Mouse (Mus musculus) heart, embryonic 13.5 days (tissue): ENCODE data around the gene Olfr373. TPM values are rescaled to one million over a fixed set of nuclear protein-coding genes. Genes with fewer than 3 reads are reported as not detected.
A peak's percentile ranks its signal among the peaks of the same experiment; 100 is the strongest.
"Not testable (repeated sequence)": the region's sequence is repeated elsewhere in the genome, so short reads cannot be mapped to it uniquely, and the experiment has no call there.

Source experiments
- ATAC-seq: fragments of 200-750 bp; cut with Nextera tagmentation; 2 replicates; pipeline ENCODE4 v1.8.0; 2017; ENCODE audit warnings: moderate TSS enrichment; ENCODE audit not compliant: insufficient number of reproducible peaks, low FRiP score, low TSS enrichment; ENCODE audit errors: extremely low read depth
- H3K27ac ChIP-seq: fragments of 300-500 bp; sonication (generic); replicated peaks from 2 replicates; pipeline ENCODE4 v1.5.1; 2015; ENCODE audit warnings: moderate library complexity, mild to moderate bottlenecking, inconsistent platforms
- H3K27me3 ChIP-seq: fragments of 300-500 bp; sonication (generic); replicated peaks from 2 replicates; pipeline ENCODE4 v1.6.1; 2015; ENCODE audit warnings: mild to moderate bottlenecking, inconsistent platforms
- H3K36me3 ChIP-seq: fragments of 300-500 bp; sonication (generic); 2 replicates; pipeline ENCODE4 v1.6.1; 2015; ENCODE audit warnings: mild to moderate bottlenecking, inconsistent platforms
- H3K4me1 ChIP-seq: fragments of 300-500 bp; sonication (generic); 2 replicates; pipeline ENCODE4 v1.6.1; 2015; ENCODE audit warnings: inconsistent platforms
- H3K4me2 ChIP-seq: fragments of 300-500 bp; sonication (generic); 2 replicates; pipeline ENCODE4 v1.6.1; 2015; ENCODE audit warnings: inconsistent platforms, mild to moderate bottlenecking, moderate library complexity
- H3K4me3 ChIP-seq: fragments of 300-500 bp; sonication (generic); 2 replicates; pipeline ENCODE4 v1.5.1; 2015; ENCODE audit warnings: moderate library complexity, mild to moderate bottlenecking, inconsistent platforms
- H3K9ac ChIP-seq: fragments of 300-500 bp; sonication (generic); 2 replicates; pipeline ENCODE4 v1.6.1; 2015; ENCODE audit warnings: inconsistent platforms, mild to moderate bottlenecking, moderate library complexity
- H3K9me3 ChIP-seq: fragments of 300-500 bp; sonication (generic); 2 replicates; pipeline ENCODE4 v1.6.1; 2016; ENCODE audit warnings: inconsistent platforms
- whole genome bisulfite sequencing: fragments of 180-500 bp; shearing (Covaris S2); methylation state at CpG from one replicate; pipeline ENCODE4 v1.1.7; 2015; ENCODE audit warnings: mixed read lengths; 5-methylcytosine and 5-hydroxymethylcytosine counted together
- polyA plus RNA-seq: library from polyadenylated mRNA; unstranded; fragments of >200 nt; fragmentation: Nextera tagmentation; extraction: Ambion mirVana; gene quantifications from 2 replicates; pipeline ENCODE4 v1.2.1, GENCODE M21; 2015

Olfr373 gene
- polyA plus RNA-seq, 1 experiment from 2014 or later, result not detected

- Histone ChIP-seq H3K27ac (no peak overlapping the region), H3K4me3 (no peak overlapping the region), H3K36me3 (no peaks in the 10 kb centered on the region), H3K4me1 (no peaks in the 10 kb centered on the region), H3K27me3 (no peaks in the 10 kb centered on the region), H3K4me2 (no peak overlapping the region), H3K9me3 (no peaks in the 10 kb centered on the region), H3K9ac (no peak overlapping the region)
- 68% methylated on average over 6 of the region's 6 CpGs for WGBS
- ATAC-seq, result no peak
Observed at GRCm38 (mm10) chr8:72110876-72111275, 27.9 kb downstream of the Olfr373 start.

- H3K36me3 ChIP-seq, result no peaks in the 10 kb centered on the region
- no peak overlapping the region for H3K4me3 ChIP-seq
- H3K4me2 ChIP-seq, result no peak overlapping the region
- no peak for ATAC-seq
- 68% methylated on average over 3 of the region's 3 CpGs for WGBS
- H3K27ac ChIP-seq, result no peak overlapping the region
- no peaks in the 10 kb centered on the region for H3K9me3 ChIP-seq
- H3K27me3 ChIP-seq, result no peaks in the 10 kb centered on the region
- H3K4me1 ChIP-seq, result no peaks in the 10 kb centered on the region
- no peak overlapping the region for H3K9ac ChIP-seq
Observed at GRCm38 (mm10) chr8:72112486-72112885, 29.5 kb downstream of the Olfr373 start.

DNA sequence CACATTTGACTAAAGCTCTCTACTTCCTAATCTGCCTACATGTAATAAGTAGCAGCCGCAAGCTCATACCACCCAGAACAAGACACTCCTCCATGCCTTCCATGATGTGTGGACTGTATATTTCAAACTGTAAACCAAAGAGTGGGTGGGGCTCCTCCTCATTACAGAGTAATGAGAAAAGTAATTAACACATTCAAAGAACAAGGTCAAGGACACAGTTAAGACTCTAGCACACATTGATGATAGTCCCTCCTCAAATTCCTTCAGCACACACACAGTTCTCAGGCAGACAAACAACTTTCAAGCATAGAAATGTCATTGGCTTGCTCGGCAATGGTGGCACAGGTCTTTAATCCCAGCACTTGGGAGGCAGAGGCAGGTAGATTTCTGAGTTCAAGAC is 32.2 kb downstream of the Olfr373 start:
- no peak overlapping the region for H3K4me2 ChIP-seq
- ATAC-seq, result no peak
- H3K4me1 ChIP-seq, result no peaks in the 10 kb centered on the region
- H3K4me3 ChIP-seq, result no peak overlapping the region
- no peaks in the 10 kb centered on the region for H3K27me3 ChIP-seq
- H3K9me3 ChIP-seq, result no peaks in the 10 kb centered on the region
- no peak overlapping the region for H3K27ac ChIP-seq
- no peak overlapping the region for H3K9ac ChIP-seq
- 81% methylated on average over 2 of the region's 2 CpGs for WGBS
- no peaks in the 10 kb centered on the region for H3K36me3 ChIP-seq

DNA sequence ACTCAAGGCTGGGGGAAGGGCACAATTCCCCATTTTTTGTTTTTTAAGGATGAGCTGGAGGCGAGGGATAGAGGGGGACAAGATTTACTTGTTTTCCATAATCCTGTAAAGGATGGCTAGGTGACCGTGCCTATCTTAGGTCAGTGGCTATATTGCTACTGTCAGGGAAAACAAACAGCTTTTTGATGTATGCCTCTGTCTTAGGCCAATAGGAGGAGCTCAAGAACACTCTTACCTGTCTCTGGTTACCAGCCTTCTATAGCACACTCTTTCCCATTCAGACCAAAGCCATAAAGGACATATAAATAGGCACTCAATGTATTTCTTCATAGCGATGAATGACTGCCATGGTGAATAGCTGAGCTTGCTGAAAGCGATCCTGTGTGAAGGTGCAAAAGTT is 35.6 kb downstream of the Olfr373 start:
- 43% methylated on average over 4 of the region's 4 CpGs for WGBS
- Histone ChIP-seq H3K9ac (no peak overlapping the region), H3K4me2 (no peak overlapping the region), H3K4me3 (no peak overlapping the region), H3K9me3 (no peaks in the 10 kb centered on the region), H3K4me1 (no peaks in the 10 kb centered on the region), H3K36me3 (no peaks in the 10 kb centered on the region), H3K27me3 (no peaks in the 10 kb centered on the region), H3K27ac (no peak overlapping the region)
- ATAC-seq, result no peak

DNA sequence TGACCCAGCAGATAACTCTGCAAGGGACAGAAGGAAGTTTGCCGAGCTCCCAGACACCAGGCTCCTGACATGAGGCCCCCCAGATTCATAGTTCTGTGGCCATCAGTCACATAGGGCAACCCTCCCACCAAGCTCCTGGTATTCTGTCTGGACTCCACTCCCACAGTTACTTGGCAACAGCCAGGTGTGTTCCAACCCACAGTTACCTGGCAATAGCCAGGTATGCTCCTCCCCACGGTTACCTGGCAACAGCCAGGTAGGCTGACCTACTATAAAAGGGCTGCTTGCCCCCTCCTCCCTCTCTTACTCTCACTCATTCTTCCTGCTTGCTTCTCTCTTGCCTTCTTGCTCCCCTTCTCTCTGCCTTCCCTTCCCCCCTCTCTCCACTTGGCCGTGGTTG is 38.5 kb downstream of the Olfr373 start:
- H3K36me3 ChIP-seq, H3K27me3 ChIP-seq, H3K4me1 ChIP-seq, H3K9me3 ChIP-seq, H3K4me3 ChIP-seq, H3K4me2 ChIP-seq, H3K9ac ChIP-seq, H3K27ac ChIP-seq, ATAC-seq: not testable (repeated sequence)
- 59% methylated on average over 3 of the region's 3 CpGs for WGBS

DNA sequence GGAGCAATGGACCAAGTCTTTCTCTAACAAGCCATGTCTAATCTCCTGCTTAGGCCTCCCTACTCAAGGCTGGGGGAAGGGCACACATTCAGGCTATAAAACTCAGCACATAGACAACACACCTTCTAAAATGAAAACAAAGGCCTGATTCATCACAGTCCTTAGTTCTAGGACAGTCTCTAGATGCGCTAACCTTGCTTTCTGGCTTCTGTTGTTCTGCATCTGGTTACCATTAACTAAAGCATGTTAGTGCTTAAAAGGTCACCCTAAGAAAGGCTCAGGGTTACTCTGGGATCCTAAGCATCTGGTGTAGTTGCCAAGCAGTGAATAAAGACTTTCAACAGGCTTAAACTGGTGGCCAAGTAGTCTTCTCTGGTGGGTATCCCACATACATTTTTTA is 39.0 kb downstream of the Olfr373 start:
- Histone ChIP-seq H3K4me1 (no peaks in the 10 kb centered on the region), H3K4me2 (no peak overlapping the region), H3K9me3 (0 out of 2 replicates have a peak, but pooled peaks cover 3% of the 10 kb centered on the region), H3K4me3 (no peak overlapping the region), H3K27me3 (no peaks in the 10 kb centered on the region), H3K27ac (no peak overlapping the region), H3K9ac (no peak overlapping the region), H3K36me3 (no peaks in the 10 kb centered on the region)
- ATAC-seq, result no peak
- 77% methylated on average over 1 of the region's 1 CpGs for WGBS

DNA sequence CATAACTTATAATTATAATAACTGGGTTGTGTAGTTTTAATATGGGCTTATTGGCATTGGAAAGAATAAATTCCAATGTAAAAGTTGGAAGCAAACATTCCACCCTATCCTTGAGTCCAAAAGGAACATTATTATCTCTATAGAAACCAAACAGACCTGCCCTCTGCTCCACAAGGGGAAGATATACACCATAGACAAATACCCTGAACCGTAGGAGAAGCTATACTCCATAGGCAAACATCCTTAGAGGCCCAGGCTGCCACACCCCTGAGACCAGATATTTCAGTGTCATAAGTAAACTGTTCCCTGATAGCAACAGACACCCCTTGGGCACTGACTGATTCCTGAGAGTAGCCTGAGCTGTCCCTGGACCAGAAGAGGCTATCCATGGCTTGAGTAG is 44.9 kb downstream of the Olfr373 start:
- ATAC-seq, result no peak
- 0 out of 2 replicates have a peak, but pooled peaks cover 3% of the 10 kb centered on the region for H3K9me3 ChIP-seq
- H3K27ac ChIP-seq, result no peak overlapping the region
- H3K4me3 ChIP-seq, result no peak overlapping the region
- H3K36me3 ChIP-seq, result no peaks in the 10 kb centered on the region
- no peak overlapping the region for H3K4me2 ChIP-seq
- 69% methylated on average over 1 of the region's 1 CpGs for WGBS
- no peak overlapping the region for H3K9ac ChIP-seq
- H3K4me1 ChIP-seq, result peaks cover 11% of the 10 kb centered on the region
- no peaks in the 10 kb centered on the region for H3K27me3 ChIP-seq

DNA sequence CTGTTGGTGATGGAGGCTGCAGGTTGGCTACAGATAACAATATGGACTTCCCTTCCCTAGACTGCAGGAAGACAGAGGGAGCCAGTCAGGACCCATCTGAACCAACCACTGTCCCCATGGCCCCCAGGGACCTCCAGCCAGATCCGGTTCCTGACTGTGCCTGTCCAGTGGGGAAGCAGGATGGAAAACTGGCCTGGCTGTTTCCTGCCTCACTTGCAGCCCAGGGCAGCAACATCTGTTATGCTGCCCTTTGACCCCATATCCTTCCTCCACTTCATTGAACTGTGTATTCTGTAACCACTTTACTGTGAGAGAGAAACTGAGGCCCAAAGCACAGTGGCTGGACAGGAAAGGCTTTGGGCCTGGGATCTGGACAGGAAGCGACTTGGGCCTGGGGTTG is 48.3 kb downstream of the Olfr373 start:
- peaks cover 31% of the 10 kb centered on the region for H3K4me1 ChIP-seq
- no peaks in the 10 kb centered on the region for H3K36me3 ChIP-seq
- H3K27me3 ChIP-seq, result no peaks in the 10 kb centered on the region
- H3K4me3 ChIP-seq, result no peak overlapping the region
- no peak for ATAC-seq
- no peak overlapping the region for H3K4me2 ChIP-seq
- no peak overlapping the region for H3K9ac ChIP-seq
- no peaks in the 10 kb centered on the region for H3K9me3 ChIP-seq
- H3K27ac ChIP-seq, result peak overlapping the region; percentile 62
- 67% methylated on average over 2 of the region's 2 CpGs for WGBS

DNA sequence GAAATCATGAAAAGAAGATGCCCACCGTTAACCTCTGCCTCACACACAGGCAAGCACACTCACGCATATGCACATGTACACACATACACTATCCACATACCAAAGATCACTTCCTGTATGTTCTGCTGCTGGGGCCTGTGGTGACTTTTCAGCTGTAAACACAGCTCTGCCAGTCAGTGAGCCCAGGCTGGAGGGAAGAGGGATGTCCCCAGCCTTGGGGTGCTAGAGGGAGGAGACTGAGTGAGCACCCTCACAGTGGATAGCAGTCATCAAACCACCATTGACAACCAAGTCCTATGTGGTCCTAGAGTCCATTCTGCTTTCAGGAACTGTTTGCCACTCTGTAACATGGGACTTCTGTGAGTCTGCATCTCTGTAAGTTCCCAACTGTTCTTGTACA is 48.9 kb downstream of the Olfr373 start:
- Histone ChIP-seq H3K27me3 (no peaks in the 10 kb centered on the region), H3K9ac (no peak overlapping the region), H3K4me3 (no peak overlapping the region), H3K4me2 (no peak overlapping the region), H3K36me3 (no peaks in the 10 kb centered on the region), H3K4me1 (peaks cover 33% of the 10 kb centered on the region), H3K9me3 (no peaks in the 10 kb centered on the region), H3K27ac (peak overlapping the region; percentile 62)
- WGBS, result 76% methylated on average over 2 of the region's 2 CpGs
- no peak for ATAC-seq

DNA sequence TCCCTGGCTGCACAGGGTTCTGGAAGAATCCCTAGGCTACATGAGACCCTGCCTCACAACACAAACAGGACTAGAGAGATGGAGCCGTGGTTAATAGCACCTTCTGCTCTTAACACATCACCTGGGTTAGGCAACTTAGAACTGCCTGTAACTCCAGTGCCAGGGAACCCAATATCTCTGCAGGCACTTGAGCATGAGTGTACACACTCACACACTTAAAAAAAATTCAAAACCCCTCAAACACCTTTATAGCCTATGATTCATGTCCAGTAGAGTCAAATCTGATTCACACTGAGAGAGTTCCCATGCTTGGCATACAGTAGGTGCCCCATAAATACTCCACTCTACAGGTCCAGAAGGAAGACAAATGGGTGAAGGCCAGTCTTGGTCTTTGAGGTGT is 49.4 kb downstream of the Olfr373 start:
- H3K9ac ChIP-seq, result no peak overlapping the region
- no peaks in the 10 kb centered on the region for H3K27me3 ChIP-seq
- no peak overlapping the region for H3K4me2 ChIP-seq
- H3K9me3 ChIP-seq, result no peaks in the 10 kb centered on the region
- WGBS, result 95% methylated on average over 1 of the region's 1 CpGs
- no peak for ATAC-seq
- no peak overlapping the region for H3K4me3 ChIP-seq
- H3K4me1 ChIP-seq, result peaks cover 38% of the 10 kb centered on the region
- H3K36me3 ChIP-seq, result no peaks in the 10 kb centered on the region
- H3K27ac ChIP-seq, result peak overlapping the region; percentile 100; the same call in 1 of the 2 replicates

- 44% methylated on average over 1 of the region's 1 CpGs for WGBS
- no peak for ATAC-seq
- 0 out of 2 replicates have a peak overlapping the region, but pooled peaks have one; percentile 24 for H3K9ac ChIP-seq
- H3K36me3 ChIP-seq, result no peaks in the 10 kb centered on the region
- H3K4me1 ChIP-seq, result peaks cover 43% of the 10 kb centered on the region
- H3K27ac ChIP-seq, result peak overlapping the region; percentile 100
- no peaks in the 10 kb centered on the region for H3K9me3 ChIP-seq
- no peak overlapping the region for H3K4me2 ChIP-seq
- H3K27me3 ChIP-seq, result no peaks in the 10 kb centered on the region
- no peak overlapping the region for H3K4me3 ChIP-seq
Observed at GRCm38 (mm10) chr8:72132891-72133290, 49.9 kb downstream of the Olfr373 start.

DNA sequence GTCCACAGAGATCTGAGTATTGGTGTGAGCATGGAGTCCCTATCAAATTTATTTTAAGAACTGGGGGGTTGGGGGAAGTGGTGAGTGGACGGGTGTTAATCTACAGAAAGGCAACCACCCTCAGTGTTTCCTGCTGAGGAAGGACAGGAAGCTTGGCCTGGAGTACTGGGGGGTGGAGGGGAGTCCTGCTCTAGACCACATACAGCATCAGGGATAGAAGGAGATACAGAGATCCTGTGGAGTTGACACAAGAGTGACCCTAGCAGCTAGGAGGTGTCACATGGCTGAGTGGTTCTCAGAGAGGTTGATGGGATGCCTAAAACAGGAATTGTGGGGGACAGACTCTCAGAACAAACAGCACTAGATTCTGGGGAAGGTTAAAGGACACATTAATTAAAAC is 50.5 kb downstream of the Olfr373 start:
- Histone ChIP-seq H3K9ac (0 out of 2 replicates have a peak overlapping the region, but pooled peaks have one; percentile 52), H3K4me2 (no peak overlapping the region), H3K9me3 (no peaks in the 10 kb centered on the region), H3K4me1 (peaks cover 49% of the 10 kb centered on the region), H3K36me3 (peaks cover 6% of the 10 kb centered on the region), H3K4me3 (no peak overlapping the region), H3K27ac (peak overlapping the region; percentile 100), H3K27me3 (no peaks in the 10 kb centered on the region)
- WGBS, result 13% methylated on average over 1 of the region's 1 CpGs
- no peak for ATAC-seq
